Mouse (Mus musculus) C2C12 (cell line): ENCODE results near the gene Gm19402. TPM values are rescaled to one million over a fixed set of nuclear protein-coding genes. Genes with fewer than 3 reads are reported as not detected.

Experiments
- H3K27me3 ChIP-seq: one replicate; pipeline ENCODE4 v1.6.1; 2011; ENCODE audit not compliant: control insufficient read depth, insufficient read depth, insufficient read length
- H3K36me3 ChIP-seq: one replicate; pipeline ENCODE4 v1.6.1; 2011; ENCODE audit not compliant: control insufficient read depth, insufficient read depth
- H3K4me3 ChIP-seq: one replicate; pipeline ENCODE4 v1.5.1; 2011; ENCODE audit warnings: mild to moderate bottlenecking, control low read depth; ENCODE audit not compliant: poor library complexity, insufficient read depth, severe bottlenecking
- H3K79me2 ChIP-seq: one replicate; pipeline ENCODE4 v1.6.1; 2011; ENCODE audit not compliant: control insufficient read depth, insufficient read depth
- H3K79me3 ChIP-seq: one replicate; pipeline ENCODE4 v1.6.1; 2011; ENCODE audit warnings: low read depth, control low read depth
- H3ac ChIP-seq: one replicate; pipeline ENCODE3; 2011; ENCODE audit warnings: low read depth; ENCODE audit not compliant: control insufficient read depth, insufficient read length
- CEBPB ChIP-seq: IDR thresholded peaks from one replicate; pipeline ENCODE4 v1.6.1; 2011; ENCODE audit warnings: low read depth, mild to moderate bottlenecking, control low read depth, moderate library complexity
- CTCF ChIP-seq: IDR thresholded peaks from one replicate; pipeline ENCODE4 v1.5.1; 2011; ENCODE audit not compliant: control insufficient read depth, insufficient read depth, insufficient read length
- FOSL1 ChIP-seq: IDR thresholded peaks from one replicate; pipeline ENCODE4 v1.8.0; 2011; ENCODE audit warnings: mild to moderate bottlenecking, low read length; ENCODE audit not compliant: poor library complexity, insufficient read depth, severe bottlenecking
- MAX ChIP-seq: IDR thresholded peaks from one replicate; pipeline ENCODE4 v1.6.1; 2011; ENCODE audit warnings: mild to moderate bottlenecking, control low read depth
- MYOD1 ChIP-seq: IDR thresholded peaks from one replicate; pipeline ENCODE4 v1.6.1; 2011; ENCODE audit warnings: low read depth; ENCODE audit not compliant: control insufficient read depth, insufficient read length
- MYOG ChIP-seq: IDR thresholded peaks from one replicate; pipeline ENCODE4 v1.6.1; 2011; ENCODE audit not compliant: control insufficient read depth, insufficient read length; ENCODE audit errors: extremely low read depth
- USF1 ChIP-seq: IDR thresholded peaks from one replicate; pipeline ENCODE4 v1.6.1; 2011; ENCODE audit warnings: low read depth, mild to moderate bottlenecking, control low read depth, moderate library complexity
- polyA plus RNA-seq: library from polyadenylated mRNA; unstranded; fragments of >200 nt; fragmentation: generic; extraction: Trizol; gene quantifications from one replicate; pipeline ENCODE4 v1.2.1, GENCODE M21; 2012; ENCODE audit warnings: missing spikeins

The Gm19402 gene
- polyA plus RNA-seq, 1 experiment: not detected

GRCm38 (mm10) chr10:77677562-77677961, 13.0 kb downstream of the Gm19402 start:
- no peak overlapping the region for H3K4me3 ChIP-seq
- no peaks in the 10 kb centered on the region for H3K36me3 ChIP-seq
- no peak overlapping the region for H3ac ChIP-seq
- TF ChIP-seq FOSL1: no peak
- TF ChIP-seq USF1: no peak
- no peak for TF ChIP-seq MYOD1
- TF ChIP-seq CEBPB: no peak
- no peak for TF ChIP-seq CTCF
- TF ChIP-seq MYOG: no peak
- no peak for TF ChIP-seq MAX
- H3K27me3 ChIP-seq: peaks cover 49% of the 10 kb centered on the region
- H3K79me2 ChIP-seq: no peaks in the 10 kb centered on the region
- H3K79me3 ChIP-seq: no peaks in the 10 kb centered on the region

DNA sequence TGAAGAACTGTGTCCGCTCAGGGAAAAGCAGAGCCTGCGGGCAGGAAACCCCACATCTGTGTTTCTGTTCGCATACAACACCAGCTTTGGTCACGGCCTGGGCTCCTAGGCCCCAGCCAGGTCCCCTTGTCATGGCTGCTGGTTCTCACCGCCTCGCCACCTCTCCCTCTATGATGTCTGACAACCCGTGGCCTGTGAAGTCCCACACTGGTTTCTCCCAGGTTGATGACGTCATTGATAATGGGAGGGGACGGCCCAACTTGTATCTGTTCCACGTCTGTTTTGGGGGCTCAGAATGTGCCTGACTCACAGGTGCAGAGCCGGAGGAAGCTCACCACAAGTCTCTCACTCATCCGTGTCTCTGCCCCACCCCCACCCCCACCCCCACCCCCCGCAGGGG, 16.8 kb downstream of the Gm19402 start:
- Histone ChIP-seq H3K36me3 (no peaks in the 10 kb centered on the region), H3K79me3 (no peaks in the 10 kb centered on the region), H3K79me2 (no peaks in the 10 kb centered on the region), H3ac (no peak overlapping the region), H3K27me3 (peaks cover 31% of the 10 kb centered on the region), H3K4me3 (no peak overlapping the region)
- TF ChIP-seq MYOD1 (no peak), CEBPB (no peak)

DNA sequence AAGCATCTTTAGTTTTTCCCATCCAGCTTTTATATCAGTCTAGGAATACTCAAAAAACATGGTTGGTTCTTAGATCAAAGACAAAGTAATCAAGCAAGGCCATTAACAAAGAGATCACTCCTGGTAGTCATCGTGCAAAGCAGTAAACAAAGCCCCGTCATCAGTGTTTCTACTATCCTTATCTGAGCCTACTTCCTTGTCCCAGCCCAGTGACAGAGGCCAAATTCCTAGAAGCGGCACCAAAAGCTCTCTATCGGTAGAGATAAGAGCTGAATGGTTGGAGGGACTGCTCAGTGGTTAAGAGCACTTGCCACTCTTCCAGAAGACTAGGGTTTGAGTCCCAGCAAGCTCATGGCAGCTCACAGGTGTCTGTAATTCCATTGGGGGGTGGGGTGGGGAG, 19.0 kb downstream of the Gm19402 start:
- Histone ChIP-seq H3ac (no peak overlapping the region), H3K79me3 (no peaks in the 10 kb centered on the region), H3K4me3 (no peak overlapping the region), H3K27me3 (peaks cover 24% of the 10 kb centered on the region), H3K36me3 (no peaks in the 10 kb centered on the region), H3K79me2 (no peaks in the 10 kb centered on the region)
- no peak for TF ChIP-seq MAX

GRCm38 (mm10) chr10:77670710-77671109, 19.8 kb downstream of the Gm19402 start:
- TF ChIP-seq CTCF (no peak), FOSL1 (no peak), CEBPB (no peak), USF1 (no peak), MAX (no peak), MYOG (no peak), MYOD1 (no peak)

GRCm38 (mm10) chr10:77667402-77667801, 23.2 kb downstream of the Gm19402 start:
- no peak overlapping the region for H3K4me3 ChIP-seq
- no peaks in the 10 kb centered on the region for H3K79me3 ChIP-seq
- H3ac ChIP-seq: no peak overlapping the region
- H3K36me3 ChIP-seq: no peaks in the 10 kb centered on the region
- H3K27me3 ChIP-seq: peaks cover 17% of the 10 kb centered on the region
- no peaks in the 10 kb centered on the region for H3K79me2 ChIP-seq
- TF ChIP-seq MYOG (no peak), CEBPB (no peak), CTCF (no peak), MAX (no peak), USF1 (no peak), FOSL1 (no peak), MYOD1 (no peak)

More at GRCm38 (mm10) chr10:77670710-77671109, 19.8 kb downstream of the Gm19402 start:
- no peak overlapping the region for H3K4me3 ChIP-seq
- no peaks in the 10 kb centered on the region for H3K79me2 ChIP-seq
- H3ac ChIP-seq: no peak overlapping the region
- H3K27me3 ChIP-seq: peaks cover 20% of the 10 kb centered on the region
- no peaks in the 10 kb centered on the region for H3K79me3 ChIP-seq
- H3K36me3 ChIP-seq: no peaks in the 10 kb centered on the region

DNA sequence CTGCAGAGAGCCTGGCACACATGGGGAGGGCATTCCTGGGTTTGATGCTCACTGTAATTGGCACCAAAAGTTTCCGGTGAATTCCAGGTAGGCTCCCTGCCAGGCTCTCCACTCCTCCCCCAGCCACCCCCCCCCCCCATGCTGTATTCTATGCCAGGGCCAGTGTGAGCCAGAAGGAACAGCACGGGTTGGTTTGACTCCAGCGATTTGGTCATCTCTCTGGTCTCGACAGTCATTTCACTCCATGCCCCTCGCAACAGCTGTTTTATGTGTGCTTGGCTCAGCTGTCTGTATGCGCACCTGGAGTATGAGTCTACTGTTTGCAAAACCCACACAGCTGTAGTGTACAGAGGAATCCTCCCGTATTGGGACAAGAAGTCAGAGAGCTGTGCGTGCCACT, 24.2 kb downstream of the Gm19402 start:
- TF ChIP-seq CEBPB (no peak), MAX (no peak), MYOG (no peak), USF1 (no peak), FOSL1 (no peak), MYOD1 (no peak), CTCF (no peak)
- H3K4me3 ChIP-seq: no peak overlapping the region
- peaks cover 17% of the 10 kb centered on the region for H3K27me3 ChIP-seq
- H3K36me3 ChIP-seq: no peaks in the 10 kb centered on the region
- no peak overlapping the region for H3ac ChIP-seq
- no peaks in the 10 kb centered on the region for H3K79me3 ChIP-seq
- H3K79me2 ChIP-seq: no peaks in the 10 kb centered on the region
